ENCODE assay signal across 9 mouse cellular contexts in genomic region chr2:127338416-127338815, GRCm38 (mm10). TPM values are rescaled to one million over a fixed set of nuclear protein-coding genes. Genes with fewer than 3 reads are reported as not detected.
DNase-seq lines count a peak whose midpoint lies in the region; ATAC-seq and TF ChIP-seq lines count a peak whose summit lies in the region.
"Had no signal": no experiment of that assay in that cellular context is flagged by ENCODE, and none has a peak within 500 bp of the region (broad histone marks: within the 10 kb centered on the region; RNA-seq: fewer than 3 reads in every experiment).

Gene Astl, plus strand, starts transcription at chr2:127338639.

- no peak for ATAC-seq in kidney, postnatal 0 days (replicated peaks; ENCODE audit: low FRiP score, low read depth)
- ATAC-seq in embryonic facial prominence, embryonic 14.5 days (ENCODE audit: low read depth): no peak
- no peak for ATAC-seq in liver, embryonic 16.5 days (ENCODE audit: low read depth)

- peaks cover 10% of the 10 kb centered on the region for H3K4me1 ChIP-seq in kidney, postnatal 0 days (replicated peaks; ENCODE audit: insufficient read depth, low read length)
- no peaks in the 10 kb centered on the region; the same call in none of the 2 replicates for H3K4me1 ChIP-seq in embryonic facial prominence, embryonic 14.5 days (ENCODE audit: control insufficient read depth, insufficient read depth, low read length)
- peaks cover 12% of the 10 kb centered on the region for H3K4me1 ChIP-seq in liver, embryonic 16.5 days (ENCODE audit: control insufficient read depth, low read depth, low read length)

- peak within 1 kb of the TSS; percentile 80 for H3K4me2 ChIP-seq in kidney, postnatal 0 days (ENCODE audit: low read length)
- H3K4me2 ChIP-seq in embryonic facial prominence, embryonic 14.5 days (ENCODE audit: low read depth, low read length): peak within 1 kb of the TSS; percentile 97
- peak within 1 kb of the TSS; percentile 34 for H3K4me2 ChIP-seq in liver, embryonic 16.5 days (ENCODE audit: low read depth, low read length)

- no peaks in the 10 kb centered on the region for H3K36me3 ChIP-seq in kidney, postnatal 0 days (ENCODE audit: insufficient read depth, low read length)
- no peaks in the 10 kb centered on the region for H3K36me3 ChIP-seq in embryonic facial prominence, embryonic 14.5 days (ENCODE audit: control insufficient read depth, insufficient read depth, low read length)
- no peaks in the 10 kb centered on the region for H3K36me3 ChIP-seq in liver, embryonic 16.5 days (ENCODE audit: control insufficient read depth, insufficient read depth)

- TF ChIP-seq CTCF in kidney, postnatal 0 days (IDR thresholded peaks at IDR 0.05; ENCODE audit: low read depth): no peak

- no peak within 1 kb of the TSS for H3K27ac ChIP-seq in kidney, postnatal 0 days
- no peak within 1 kb of the TSS for H3K27ac ChIP-seq in embryonic facial prominence, embryonic 14.5 days (replicated peaks; ENCODE audit: low read depth, low read length)
- no peak within 1 kb of the TSS for H3K27ac ChIP-seq in liver, embryonic 16.5 days (ENCODE audit: low read length)
- H3K27ac ChIP-seq: left cerebral cortex, adult 2 months had no signal

- H3K4me3 ChIP-seq in kidney, postnatal 0 days (replicated peaks; ENCODE audit: low read depth, low read length): no peak within 1 kb of the TSS
- H3K4me3 ChIP-seq in embryonic facial prominence, embryonic 14.5 days (ENCODE audit: low read depth, low read length): peak within 1 kb of the TSS; percentile 58; the same call in 1 of the 2 replicates
- peak within 1 kb of the TSS; percentile 61 for H3K4me3 ChIP-seq in liver, embryonic 16.5 days (ENCODE audit: low read depth, low read length)
- H3K4me3 ChIP-seq: left cerebral cortex, adult 2 months had no signal

- H3K9ac ChIP-seq in kidney, postnatal 0 days (ENCODE audit: low read depth, low read length): no peak within 1 kb of the TSS
- H3K9ac ChIP-seq in embryonic facial prominence, embryonic 14.5 days (ENCODE audit: low read depth, low read length): no peak within 1 kb of the TSS
- H3K9ac ChIP-seq in liver, embryonic 16.5 days (ENCODE audit: low read depth, low read length): no peak within 1 kb of the TSS

- 90% methylated on average over 4 of the region's 4 CpGs for WGBS in kidney, postnatal 0 days
- whole genome bisulfite sequencing in embryonic facial prominence, embryonic 14.5 days: 59% methylated on average over 4 of the region's 4 CpGs
- WGBS in liver, embryonic 16.5 days (ENCODE audit: insufficient replicate concordance): 47% methylated on average over 4 of the region's 4 CpGs

- DNase-seq in kidney, postnatal 0 days (ENCODE audit: low spot score): no peak
- no peak for DNase-seq in kidney, adult 18-20 months
- DNase-seq in T-cell, adult 2 months (ENCODE audit: low spot score): peak; percentile 32
- no peak for DNase-seq in embryonic facial prominence, embryonic 14.5 days (ENCODE audit: low spot score)
- no peak for DNase-seq in urinary bladder, postnatal 36 days (ENCODE audit: low spot score in 2 of 2)
- DNase-seq in left cerebral cortex, adult 9 months (ENCODE audit: low spot score in 2 of 2): no peak
- DNase-seq: heart, adult 11 months had no signal

- H3K27me3 ChIP-seq in kidney, postnatal 0 days (ENCODE audit: insufficient read depth, low read length): no peaks in the 10 kb centered on the region
- H3K27me3 ChIP-seq in embryonic facial prominence, embryonic 14.5 days (replicated peaks; ENCODE audit: control insufficient read depth, insufficient read depth, low read length): peaks cover 29% of the 10 kb centered on the region; the same call in 1 of the 2 replicates
- H3K27me3 ChIP-seq in liver, embryonic 16.5 days (ENCODE audit: control insufficient read depth, insufficient read depth, low read depth, low read length): peaks cover 31% of the 10 kb centered on the region

- no peaks in the 10 kb centered on the region for H3K9me3 ChIP-seq in kidney, postnatal 0 days (replicated peaks; ENCODE audit: low read length)
- H3K9me3 ChIP-seq in embryonic facial prominence, embryonic 14.5 days (ENCODE audit: control insufficient read depth, low read length): no peaks in the 10 kb centered on the region
- H3K9me3 ChIP-seq in liver, embryonic 16.5 days (replicated peaks; ENCODE audit: control insufficient read depth, low read length): no peaks in the 10 kb centered on the region

RNA-seq across cellular contexts. Expression of gene Astl, which starts in this region (rescaled TPM):
- not detected in 2 replicates for polyA plus RNA-seq in kidney, postnatal 0 days (2015; fragmentation: Nextera tagmentation; extraction: Ambion mirVana)
- polyA plus RNA-seq in embryonic facial prominence, embryonic 14.5 days (2014; fragmentation: Nextera tagmentation; extraction: Ambion mirVana): 0.09 and 0.14 TPM in 2 replicates
- polyA plus RNA-seq in liver, embryonic 16.5 days (2015; fragmentation: Nextera tagmentation; extraction: Ambion mirVana): not detected in 2 replicates

Comparison
In these comparisons a context has a peak if more than half of its experiments do, and no peak if none do; other contexts are left out.
1. H3K4me2 ChIP-seq: peak in every context shown above with its lines; median percentile 97 in embryonic facial prominence, embryonic 14.5 days; 80 in kidney, postnatal 0 days; 34 in liver, embryonic 16.5 days.